Mouse (Mus musculus) lung, postnatal 0 days (tissue): ENCODE measurements around the gene Map6. TPM values are rescaled to one million over a fixed set of nuclear protein-coding genes. Genes with fewer than 3 reads are reported as not detected.
A peak's percentile ranks its signal among the peaks of the same experiment; 100 is the strongest.

Experiments
- ATAC-seq: fragments of 200-750 bp; cut with Nextera tagmentation; 2 replicates; pipeline ENCODE4 v1.8.0; 2017; ENCODE audit warnings: moderate library complexity
- DNase-seq: peaks from one replicate; pipeline ENCODE4 v3.0.0-alpha.2; 2016; ENCODE audit warnings: low spot score
- H3K27ac ChIP-seq: fragments of 300-500 bp; sonication (generic); 2 replicates; pipeline ENCODE4 v1.5.1; 2014; ENCODE audit warnings: antibody characterized with exemption, mild to moderate bottlenecking, low read length, mixed read lengths
- H3K27me3 ChIP-seq: fragments of 300-500 bp; sonication (generic); replicated peaks from 2 replicates; pipeline ENCODE4 v1.6.1; 2014; ENCODE audit warnings: low read length, mixed read lengths; ENCODE audit not compliant: insufficient read depth
- H3K36me3 ChIP-seq: fragments of 300-500 bp; sonication (generic); 2 replicates; pipeline ENCODE4 v1.6.1; 2014; ENCODE audit warnings: low read length, mixed read lengths; ENCODE audit not compliant: insufficient read depth
- H3K4me1 ChIP-seq: fragments of 300-500 bp; sonication (generic); 2 replicates; pipeline ENCODE4 v1.6.1; 2014; ENCODE audit warnings: antibody characterized with exemption, low read depth, low read length, mixed read lengths; ENCODE audit not compliant: insufficient read depth
- H3K4me2 ChIP-seq: fragments of 300-500 bp; sonication (generic); replicated peaks from 2 replicates; pipeline ENCODE4 v1.6.1; 2014; ENCODE audit warnings: low read depth, mild to moderate bottlenecking, low read length, moderate library complexity, mixed read lengths
- H3K4me3 ChIP-seq: fragments of 300-500 bp; sonication (generic); 2 replicates; pipeline ENCODE4 v1.5.1; 2014; ENCODE audit warnings: low read depth, low read length
- H3K9ac ChIP-seq: fragments of 300-500 bp; sonication (generic); replicated peaks from 2 replicates; pipeline ENCODE4 v1.6.1; 2014; ENCODE audit warnings: low read depth, mild to moderate bottlenecking
- H3K9me3 ChIP-seq: fragments of 300-500 bp; sonication (generic); 2 replicates; pipeline ENCODE4 v1.6.1; 2016; ENCODE audit warnings: low read length, mixed read lengths
- CTCF ChIP-seq: IDR thresholded peaks from 2 replicates; pipeline ENCODE4 v1.5.1; 2016; ENCODE audit warnings: antibody characterized with exemption, mild to moderate bottlenecking
- EP300 ChIP-seq: IDR thresholded peaks from 2 replicates; pipeline ENCODE4 v1.6.1; 2016; ENCODE audit warnings: antibody characterized with exemption, mild to moderate bottlenecking, control low read depth
- WGBS: fragments of 180-500 bp; shearing (Covaris S2); extraction: QIAGEN DNeasy Blood & Tissue Kit; methylation state at CpG from one replicate; pipeline ENCODE4 v1.1.7; 2014; 5-methylcytosine and 5-hydroxymethylcytosine counted together
- polyA plus RNA-seq: library from polyadenylated mRNA; unstranded; fragments of >200 nt; fragmentation: Nextera tagmentation; extraction: Ambion mirVana; gene quantifications from 2 replicates; pipeline ENCODE4 v1.2.1, GENCODE M21; 2015

Map6 gene
- polyA plus RNA-seq, 1 experiment from 2014 or later: 29.6 TPM

- H3K9me3 ChIP-seq: no peaks in the 10 kb centered on the region
- ATAC-seq (no peak), DNase-seq (no peak)
- H3K4me2 ChIP-seq: no peak overlapping the region
- no peaks in the 10 kb centered on the region; the same call in 1 of the 2 replicates for H3K4me1 ChIP-seq
- no peak overlapping the region for H3K9ac ChIP-seq
- no peaks in the 10 kb centered on the region for H3K27me3 ChIP-seq
- TF ChIP-seq EP300 (no peak), CTCF (no peak)
- no peaks in the 10 kb centered on the region for H3K36me3 ChIP-seq
- 59% methylated on average over 8 of the region's 8 CpGs for WGBS
- no peak overlapping the region for H3K4me3 ChIP-seq
- H3K27ac ChIP-seq: no peak overlapping the region
Observed at GRCm38 (mm10) chr7:99236888-99237660, 30.2 kb upstream of the Map6 start.

- Histone ChIP-seq H3K27me3 (no peaks in the 10 kb centered on the region), H3K4me2 (peak within 1 kb of the TSS; percentile 43), H3K36me3 (no peaks in the 10 kb centered on the region), H3K4me1 (no peaks in the 10 kb centered on the region; the same call in 1 of the 2 replicates), H3K9ac (no peak within 1 kb of the TSS), H3K27ac (no peak within 1 kb of the TSS), H3K9me3 (no peaks in the 10 kb centered on the region), H3K4me3 (no peak within 1 kb of the TSS)
- ATAC-seq: peak; percentile 89
- 1% methylated on average over 11 of the region's 13 CpGs for WGBS
- TF ChIP-seq CTCF (no peak), EP300 (no peak)
- peak; percentile 61 for DNase-seq
Observed at GRCm38 (mm10) chr7:99238417-99238816, 28.8 kb upstream of the Map6 start, which contains the start of gene Mogat2. Gene Mogat2, minus strand, starts transcription at chr7:99238619.

GRCm38 (mm10) chr7:99242097-99242496 is 25.1 kb upstream of the Map6 start:
- 90% methylated on average over 11 of the region's 11 CpGs for WGBS
- no peak overlapping the region for H3K27ac ChIP-seq
- H3K36me3 ChIP-seq: no peaks in the 10 kb centered on the region
- ATAC-seq (no peak), DNase-seq (no peak)
- H3K4me3 ChIP-seq: no peak overlapping the region
- H3K4me1 ChIP-seq: no peaks in the 10 kb centered on the region; the same call in 1 of the 2 replicates
- no peaks in the 10 kb centered on the region for H3K9me3 ChIP-seq
- H3K4me2 ChIP-seq: no peak overlapping the region
- H3K27me3 ChIP-seq: no peaks in the 10 kb centered on the region
- TF ChIP-seq CTCF (no peak), EP300 (no peak)
- no peak overlapping the region for H3K9ac ChIP-seq

GRCm38 (mm10) chr7:99248157-99248742 is 19.0 kb upstream of the Map6 start:
- WGBS: 29% methylated on average over 5 of the region's 5 CpGs
- no peaks in the 10 kb centered on the region for H3K4me1 ChIP-seq

GRCm38 (mm10) chr7:99248906-99249581 is 18.2 kb upstream of the Map6 start:
- Histone ChIP-seq H3K4me1 (no peaks in the 10 kb centered on the region), H3K9ac (no peak overlapping the region), H3K27me3 (no peaks in the 10 kb centered on the region), H3K4me2 (peak overlapping the region; percentile 53), H3K9me3 (no peaks in the 10 kb centered on the region), H3K4me3 (peak overlapping the region; percentile 32), H3K27ac (no peak overlapping the region), H3K36me3 (no peaks in the 10 kb centered on the region)
- 2% methylated on average over 28 of the region's 44 CpGs for WGBS
- ATAC-seq: peak; percentile 65
- no peak for DNase-seq
- TF ChIP-seq CTCF (no peak), EP300 (no peak)

More at GRCm38 (mm10) chr7:99248157-99248742, 19.0 kb upstream of the Map6 start:
- ATAC-seq (peak; percentile 34; the same call in 1 of the 2 replicates), DNase-seq (peak; percentile 62)
- no peak overlapping the region for H3K4me2 ChIP-seq
- no peak overlapping the region for H3K9ac ChIP-seq
- no peaks in the 10 kb centered on the region for H3K36me3 ChIP-seq
- TF ChIP-seq CTCF (no peak), EP300 (no peak)
- no peaks in the 10 kb centered on the region for H3K9me3 ChIP-seq
- H3K27me3 ChIP-seq: no peaks in the 10 kb centered on the region
- H3K27ac ChIP-seq: no peak overlapping the region
- H3K4me3 ChIP-seq: no peak overlapping the region

GRCm38 (mm10) chr7:99249582-99249911 is 17.7 kb upstream of the Map6 start:
- H3K4me1 ChIP-seq: no peaks in the 10 kb centered on the region
- no peak overlapping the region for H3K27ac ChIP-seq
- DNase-seq (peak; percentile 90), ATAC-seq (peak; percentile 63)
- 5% methylated on average over 10 of the region's 10 CpGs for WGBS
- no peak overlapping the region for H3K9ac ChIP-seq
- TF ChIP-seq CTCF: peak; percentile 91
- no peak for TF ChIP-seq EP300
- H3K36me3 ChIP-seq: no peaks in the 10 kb centered on the region
- no peaks in the 10 kb centered on the region for H3K9me3 ChIP-seq
- peak overlapping the region; percentile 32; the same call in 1 of the 2 replicates for H3K4me3 ChIP-seq
- no peaks in the 10 kb centered on the region for H3K27me3 ChIP-seq
- H3K4me2 ChIP-seq: peak overlapping the region; percentile 53
